Mouse (Mus musculus): Measurements from ENCODE around the gene Rab3c.
A peak's percentile ranks its signal among the peaks of the same experiment; 100 is the strongest.

Gene Rab3c

DNA sequence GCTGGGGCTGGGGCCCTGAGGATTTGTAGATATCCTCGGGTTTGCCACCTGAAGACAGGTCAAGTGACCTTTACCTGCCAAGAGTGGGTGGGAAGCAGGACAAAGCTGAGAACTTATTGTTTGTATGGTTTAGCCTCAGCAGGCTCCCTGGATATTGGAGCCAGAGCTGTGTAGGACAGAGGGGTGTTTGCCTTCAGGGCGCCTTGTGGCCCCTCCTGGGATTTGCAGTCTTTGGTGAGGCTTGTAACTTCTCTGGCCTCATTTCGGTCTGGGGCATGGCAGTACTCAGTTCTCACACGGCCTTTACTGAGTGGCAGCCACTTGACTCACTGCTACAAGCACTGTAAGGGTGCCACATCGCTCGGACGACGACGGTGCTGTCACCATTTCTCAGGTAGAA is 261.0 kb downstream of the Rab3c start:
- DNase-seq (ENCODE audit: inconsistent ontology term), result no peak

DNA sequence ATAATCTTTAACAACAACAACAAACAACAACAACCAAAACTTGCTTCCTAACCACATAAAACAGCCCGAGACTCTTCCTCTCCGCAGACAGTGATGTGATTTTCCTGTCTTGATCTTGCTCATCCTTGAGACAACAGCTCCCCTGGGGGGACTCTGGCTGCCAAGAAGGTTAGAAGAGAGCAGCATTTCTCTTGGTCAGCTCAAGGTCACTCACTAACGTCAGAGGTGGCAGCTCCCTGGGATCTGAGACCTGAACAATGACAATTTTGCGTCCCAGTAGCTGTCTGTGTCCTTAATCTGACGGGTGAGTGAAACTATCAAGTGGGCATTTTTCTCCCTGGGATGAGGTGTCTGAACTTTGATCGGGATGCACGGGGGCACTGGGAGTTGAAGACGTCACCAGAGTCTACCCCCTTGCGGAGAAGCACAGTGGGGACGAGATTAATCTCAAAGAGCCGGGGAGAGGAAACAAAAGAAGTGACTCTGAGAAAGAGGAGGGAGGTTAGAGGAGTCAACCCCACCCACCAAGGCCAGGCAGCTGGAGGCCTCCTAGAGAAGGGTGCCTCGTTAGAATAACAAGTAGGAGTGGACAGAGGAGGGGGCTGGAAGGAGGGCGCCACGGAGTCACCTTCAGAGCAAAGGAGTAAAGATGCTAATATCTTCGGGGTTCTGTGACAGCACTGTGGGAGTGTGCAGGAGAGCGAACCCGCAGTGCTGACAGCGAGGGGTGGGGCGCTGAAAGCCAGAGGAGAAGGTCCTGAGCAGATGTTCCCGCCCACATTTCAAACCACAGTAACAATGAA is 261.7 kb downstream of the Rab3c start:
- peak; percentile 42 for DNase-seq (ENCODE audit: inconsistent ontology term)

DNA sequence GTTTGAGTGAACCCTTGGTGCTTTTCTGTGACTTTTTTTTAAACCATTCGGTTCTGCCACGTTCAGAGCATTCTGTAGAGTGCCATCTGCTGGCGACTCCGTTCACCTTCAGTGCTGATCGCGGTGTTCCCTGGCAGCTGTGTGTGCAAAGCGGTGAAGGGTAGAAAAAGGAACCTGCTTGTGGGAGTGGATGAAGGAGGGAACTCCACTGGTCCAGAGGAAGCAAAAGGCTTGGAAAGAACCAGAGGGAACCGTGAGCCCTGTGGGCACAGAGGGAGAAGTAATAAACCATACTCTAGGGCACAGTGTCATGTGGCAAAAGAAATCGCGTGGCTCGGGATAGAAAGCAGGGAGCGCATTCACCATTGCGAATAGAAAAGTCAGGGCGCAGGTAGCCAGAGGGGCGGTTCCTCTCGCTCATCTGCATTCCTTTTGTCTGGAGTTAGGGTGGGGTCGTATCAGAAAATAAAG is 262.3 kb downstream of the Rab3c start:
- peak; percentile 60 for DNase-seq (ENCODE audit: inconsistent ontology term)

DNA sequence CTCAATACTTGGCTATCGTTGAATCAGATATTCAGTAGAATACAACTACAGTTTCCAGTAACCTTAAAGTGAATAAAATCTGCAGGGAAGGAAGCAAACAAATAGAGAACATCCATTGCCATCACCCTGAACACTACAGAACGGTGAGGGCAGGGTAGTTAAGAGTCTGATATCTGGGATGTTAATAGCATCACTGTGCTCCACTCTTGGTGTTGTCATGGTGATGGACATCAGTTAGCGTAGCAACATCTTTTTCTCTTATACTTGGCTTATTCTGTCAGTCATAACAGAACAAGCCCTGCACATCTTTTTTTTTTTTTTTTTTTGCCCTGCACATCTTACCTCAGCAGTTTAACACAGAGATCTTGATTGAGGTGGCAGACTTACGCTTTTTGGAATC is 268.8 kb downstream of the Rab3c start:
- DNase-seq (ENCODE audit: inconsistent ontology term), result no peak

DNA sequence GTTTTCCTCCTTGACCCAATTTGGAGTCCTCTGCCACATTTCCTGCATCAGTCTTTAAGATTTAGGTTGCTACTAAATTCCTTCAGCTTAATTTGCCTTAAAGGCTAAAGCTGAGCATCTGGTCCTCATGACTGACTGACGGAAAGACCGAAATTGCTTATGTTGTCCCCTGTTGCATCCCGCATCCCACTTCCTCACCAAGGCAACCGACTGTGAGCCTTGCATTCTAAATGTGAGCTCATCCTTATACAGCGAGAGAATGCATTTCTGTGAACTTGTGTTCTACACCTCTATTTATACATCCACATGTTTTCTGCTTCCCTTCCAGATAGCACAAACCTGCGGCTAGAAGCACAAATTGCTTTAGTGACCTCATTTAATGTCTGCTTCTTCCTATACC is 269.9 kb downstream of the Rab3c start:
- no peak for DNase-seq (ENCODE audit: inconsistent ontology term)

DNA sequence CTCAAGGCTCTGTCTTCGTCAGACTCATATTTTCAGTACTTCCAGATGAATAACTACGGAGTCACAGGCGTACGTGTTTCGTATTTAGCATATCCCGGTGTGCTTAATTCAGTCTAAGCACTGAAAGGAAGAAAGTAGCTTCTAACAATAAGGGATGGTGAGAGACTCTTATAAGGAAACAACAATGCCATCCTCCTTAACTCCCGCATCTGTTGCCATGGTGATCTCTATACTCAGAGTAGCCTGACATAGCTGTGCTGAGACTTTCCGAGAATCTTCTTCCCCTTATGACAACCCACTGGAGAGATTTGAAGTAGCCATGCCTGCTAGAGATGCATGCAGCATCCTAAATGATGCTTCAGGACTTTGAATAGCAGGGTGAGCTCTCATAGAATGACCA is 272.3 kb downstream of the Rab3c start:
- no peak for DNase-seq (ENCODE audit: inconsistent ontology term)

DNA sequence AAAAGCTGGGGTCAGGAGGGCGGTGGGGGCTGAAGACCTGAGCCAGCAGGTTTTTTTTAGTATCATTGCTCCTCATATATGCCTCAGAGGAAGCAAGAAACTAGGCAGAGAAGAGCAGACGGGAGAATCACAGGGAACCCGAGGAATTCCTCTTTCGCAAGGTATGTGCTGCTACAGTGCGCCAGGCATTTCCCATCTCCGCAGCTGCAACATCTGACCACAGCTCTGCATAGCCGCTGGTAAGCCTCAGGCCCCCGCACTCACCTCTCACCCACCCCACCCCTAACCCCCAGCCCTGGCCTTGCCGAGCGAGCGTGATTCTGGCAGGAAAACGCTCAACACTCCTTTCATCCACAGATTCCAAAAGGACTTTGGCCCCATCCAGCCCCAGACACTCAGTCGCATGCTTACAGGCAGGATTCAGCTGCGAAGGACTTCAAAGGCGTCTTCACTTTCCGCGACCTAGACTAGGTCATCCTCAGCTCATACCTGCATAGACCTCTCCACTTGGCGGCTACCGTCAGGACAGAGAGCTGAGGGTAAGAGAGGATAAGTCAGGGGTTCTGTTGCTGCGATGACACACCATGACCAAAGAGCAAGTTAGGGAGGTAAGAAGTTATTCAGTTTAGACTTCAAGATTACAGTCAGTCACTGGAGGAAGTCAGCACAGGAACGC is 274.6 kb downstream of the Rab3c start:
- no peak for DNase-seq (ENCODE audit: inconsistent ontology term)
